Mouse (Mus musculus) G1E (cell line): ENCODE data around the gene Jag2. TPM values are rescaled to one million over a fixed set of nuclear protein-coding genes. Genes with fewer than 3 reads are reported as not detected.

Source experiments
- ATAC-seq: 2 replicates; pipeline ENCODE4 v1.8.0; 2016; ENCODE audit warnings: mild to moderate bottlenecking; ENCODE audit not compliant: insufficient number of reproducible peaks, poor library complexity, low FRiP score, severe bottlenecking; ENCODE audit errors: extremely low read depth
- DNase-seq: peaks from one replicate; pipeline ENCODE4 v3.0.0; 2012; ENCODE audit warnings: low spot score
- H3K27me3 ChIP-seq: 2 replicates; pipeline ENCODE4 v1.6.1; 2012; ENCODE audit warnings: mild to moderate bottlenecking, low read length, inconsistent platforms; ENCODE audit not compliant: insufficient read depth
- H3K36me3 ChIP-seq: replicated peaks from 2 replicates; pipeline ENCODE3; 2012; ENCODE audit warnings: mild to moderate bottlenecking, inconsistent platforms
- H3K4me1 ChIP-seq: 2 replicates; pipeline ENCODE4 v1.6.1; 2012; ENCODE audit warnings: low read depth, low read length, inconsistent platforms, mixed read lengths; ENCODE audit not compliant: insufficient read depth
- H3K4me3 ChIP-seq: 2 replicates; pipeline ENCODE4 v1.5.1; 2012; ENCODE audit warnings: low read depth, mild to moderate bottlenecking, inconsistent platforms, low read length, moderate library complexity, mixed read lengths
- H3K9me3 ChIP-seq: replicated peaks from 2 replicates; pipeline ENCODE4 v1.6.1; 2012; ENCODE audit warnings: inconsistent platforms
- CTCF ChIP-seq: IDR thresholded peaks from 2 replicates; pipeline ENCODE4 v1.5.1; 2012; ENCODE audit warnings: low read depth, low read length, inconsistent platforms, mixed read lengths
- GATA1 ChIP-seq: IDR thresholded peaks from 2 replicates; pipeline ENCODE4 v1.6.1; 2012; ENCODE audit warnings: borderline replicate concordance, low read length, inconsistent platforms, mixed read lengths
- GATA2 ChIP-seq: IDR thresholded peaks from 2 replicates; pipeline ENCODE4 v1.6.1; 2012; ENCODE audit warnings: low read depth, low read length, inconsistent platforms, borderline replicate concordance
- POLR2AphosphoS5 ChIP-seq: IDR thresholded peaks from 2 replicates; pipeline ENCODE4 v1.6.1; 2012; ENCODE audit warnings: low read depth, low read length, inconsistent platforms; ENCODE audit not compliant: insufficient replicate concordance
- TAL1 ChIP-seq: conservative IDR thresholded peaks from 2 replicates; pipeline ENCODE4 v1.6.1; 2012; ENCODE audit warnings: low read depth, low read length, inconsistent platforms, mixed read lengths
- polyA plus RNA-seq: library from polyadenylated mRNA; stranded (reverse); fragments of >175 nt; gene quantifications from 2 replicates; pipeline ENCODE4 v1.2.3, GENCODE M21; 2012
- total RNA-seq, 2 experiments: library from RNA; stranded (forward) in 1 of 2; stranded (reverse) in 1 of 2; fragments of 200-1000 nt in 1 of 2; fragments of >200 nt in 1 of 2; fragmentation: Nextera tagmentation in 1 of 2; gene quantifications; 2 replicates each; pipeline ENCODE4 v1.2.3; 2014 to 2017

Jag2 gene
- total and polyA plus RNA-seq, 3 experiments, result 0.44 to 1.8 (median 0.60) TPM

DNA sequence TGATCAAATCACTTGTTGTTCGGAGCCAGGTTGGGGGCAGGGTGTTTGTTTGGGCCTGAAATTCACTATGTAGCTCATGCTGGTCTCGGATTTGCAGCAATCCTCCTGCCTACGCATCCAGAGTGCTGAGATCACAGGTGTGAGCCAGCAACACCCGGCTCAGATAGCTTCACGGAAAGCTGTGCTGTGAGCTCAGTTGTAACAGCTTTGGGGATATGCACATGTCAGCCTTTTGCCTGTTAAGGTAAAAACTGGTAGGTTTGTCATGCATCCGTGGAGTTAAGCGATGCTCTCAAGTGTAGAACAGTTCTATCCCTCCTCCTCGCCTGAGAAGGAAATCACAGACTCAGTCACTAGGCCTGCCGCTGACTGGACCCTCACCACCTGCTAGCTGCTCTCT lies 28.9 kb downstream of the Jag2 start:
- TF ChIP-seq CTCF (no peak), GATA1 (no peak), POLR2AphosphoS5 (no peak), GATA2 (no peak), TAL1 (no peak)
- Histone ChIP-seq H3K36me3 (no peaks in the 10 kb centered on the region), H3K4me1 (no peaks in the 10 kb centered on the region), H3K27me3 (peaks cover 6% of the 10 kb centered on the region; the same call in 1 of the 2 replicates), H3K4me3 (no peak overlapping the region), H3K9me3 (no peaks in the 10 kb centered on the region)
- no peak for ATAC-seq
- no peak for DNase-seq

DNA sequence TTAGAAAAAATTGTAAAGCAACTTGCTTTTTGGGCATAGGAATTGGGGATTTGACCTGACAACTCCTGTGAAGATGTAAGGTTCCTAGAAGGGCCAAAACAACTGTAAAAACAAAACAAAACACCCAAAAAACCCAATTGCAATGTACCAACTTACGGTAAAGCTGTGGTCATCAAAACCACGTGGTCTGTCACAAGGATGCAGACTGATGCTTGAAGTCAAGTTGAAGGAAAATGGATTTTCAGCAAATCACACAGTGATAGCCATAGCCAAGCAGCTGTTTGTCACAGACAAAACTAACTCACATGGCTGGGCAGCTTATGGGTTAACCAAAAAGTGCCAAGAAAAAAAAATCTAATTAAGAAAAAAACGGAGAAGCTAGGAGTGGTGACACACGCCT lies 30.6 kb downstream of the Jag2 start:
- no peaks in the 10 kb centered on the region for H3K9me3 ChIP-seq

DNA sequence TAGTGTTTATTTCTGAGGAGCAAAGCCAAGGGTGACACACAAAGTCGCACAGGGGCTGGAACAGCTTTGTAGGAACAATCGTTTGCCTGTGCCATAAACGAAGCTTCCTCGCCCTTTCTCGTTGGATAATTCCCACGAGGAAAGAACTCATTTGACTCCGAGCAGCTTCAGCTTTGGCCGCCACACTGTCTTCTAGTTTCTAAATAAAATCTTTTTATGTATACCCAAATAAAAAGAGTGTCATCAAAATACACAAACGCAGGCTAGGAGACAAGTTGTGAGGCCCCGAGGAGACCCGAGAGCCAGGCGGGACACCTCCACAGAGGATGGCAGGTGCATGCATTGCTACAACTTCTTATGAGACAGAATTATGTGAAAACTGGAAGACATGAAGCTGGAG lies 31.2 kb downstream of the Jag2 start:
- DNase-seq (no peak), ATAC-seq (no peak)
- Histone ChIP-seq H3K4me3 (no peak overlapping the region), H3K4me1 (no peaks in the 10 kb centered on the region), H3K9me3 (no peaks in the 10 kb centered on the region), H3K27me3 (peaks cover 11% of the 10 kb centered on the region), H3K36me3 (no peaks in the 10 kb centered on the region)
- TF ChIP-seq GATA1 (no peak), GATA2 (no peak), TAL1 (no peak), CTCF (no peak)

More for the DNA sequence above, 30.6 kb downstream of the Jag2 start:
- DNase-seq (no peak), ATAC-seq (no peak)
- H3K27me3 ChIP-seq, result peaks cover 11% of the 10 kb centered on the region
- no peak overlapping the region for H3K4me3 ChIP-seq
- TF ChIP-seq GATA2 (no peak), CTCF (no peak), TAL1 (no peak), GATA1 (no peak), POLR2AphosphoS5 (no peak)
- H3K36me3 ChIP-seq, result no peaks in the 10 kb centered on the region
- H3K4me1 ChIP-seq, result no peaks in the 10 kb centered on the region

DNA sequence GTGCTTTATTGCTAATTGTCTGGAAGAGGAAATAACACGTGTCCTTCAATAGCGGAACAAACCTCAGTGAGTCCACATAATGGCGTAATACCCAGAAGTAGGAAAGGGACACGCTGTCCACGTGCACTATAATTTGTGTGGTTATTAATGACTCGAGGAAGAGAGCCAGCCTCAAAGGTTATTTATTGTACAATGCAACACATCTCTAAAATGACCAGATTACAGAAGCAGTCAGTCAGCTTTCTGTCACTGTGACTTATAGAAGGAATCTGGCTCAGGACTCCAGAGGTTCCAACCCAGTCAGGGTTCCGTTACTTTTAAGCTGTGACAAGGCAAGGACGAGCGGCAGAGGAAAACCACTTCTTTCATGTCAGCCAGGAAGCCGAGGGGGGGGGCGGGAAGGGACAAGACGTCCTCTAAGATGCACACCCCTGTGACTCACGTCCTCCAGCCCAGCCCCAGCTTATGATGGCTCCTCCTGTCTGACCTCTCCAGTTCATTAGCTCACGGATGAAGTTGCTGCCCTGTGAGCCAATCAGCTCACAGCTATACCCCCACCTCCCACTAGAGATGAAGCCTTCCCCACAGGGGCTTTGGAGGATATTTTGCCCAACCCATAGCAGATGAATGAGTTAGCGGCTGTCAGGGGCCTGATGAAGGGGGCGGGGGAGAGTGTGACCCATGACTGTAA lies 31.9 kb downstream of the Jag2 start:
- ATAC-seq, result no peak
- no peaks in the 10 kb centered on the region for H3K36me3 ChIP-seq
- peaks cover 15% of the 10 kb centered on the region for H3K27me3 ChIP-seq
- no peaks in the 10 kb centered on the region for H3K9me3 ChIP-seq
- no peak for DNase-seq
- H3K4me1 ChIP-seq, result no peaks in the 10 kb centered on the region
- TF ChIP-seq GATA2, result no peak
- TF ChIP-seq GATA1, result no peak
- TF ChIP-seq TAL1, result no peak
- no peak for TF ChIP-seq CTCF
- TF ChIP-seq POLR2AphosphoS5, result no peak
- no peak overlapping the region for H3K4me3 ChIP-seq

DNA sequence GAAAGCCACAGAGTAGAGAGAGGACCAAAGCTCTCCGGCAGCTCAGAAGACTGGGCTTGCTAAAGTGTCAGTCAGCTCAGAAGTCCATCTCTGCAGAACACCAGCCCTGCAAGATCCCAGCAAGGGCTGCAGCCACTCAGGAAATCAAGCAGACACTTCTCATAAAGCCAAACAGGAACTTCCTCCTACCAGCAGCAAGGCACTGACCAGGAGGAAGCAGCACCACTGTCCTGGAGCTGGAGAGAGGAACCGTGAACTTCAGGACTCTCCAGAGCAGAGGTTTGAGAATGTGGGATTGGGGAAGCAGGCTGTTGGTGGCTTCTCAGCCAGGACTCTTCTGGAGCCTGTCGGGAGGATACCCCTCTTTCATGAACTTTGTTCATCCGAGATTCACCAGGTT lies 34.6 kb downstream of the Jag2 start:
- Histone ChIP-seq H3K36me3 (no peaks in the 10 kb centered on the region), H3K9me3 (no peaks in the 10 kb centered on the region), H3K4me1 (no peaks in the 10 kb centered on the region), H3K4me3 (no peak overlapping the region), H3K27me3 (peaks cover 15% of the 10 kb centered on the region)
- DNase-seq, result no peak
- ATAC-seq, result no peak
- TF ChIP-seq CTCF (no peak), GATA1 (no peak), GATA2 (no peak), POLR2AphosphoS5 (no peak), TAL1 (no peak)

DNA sequence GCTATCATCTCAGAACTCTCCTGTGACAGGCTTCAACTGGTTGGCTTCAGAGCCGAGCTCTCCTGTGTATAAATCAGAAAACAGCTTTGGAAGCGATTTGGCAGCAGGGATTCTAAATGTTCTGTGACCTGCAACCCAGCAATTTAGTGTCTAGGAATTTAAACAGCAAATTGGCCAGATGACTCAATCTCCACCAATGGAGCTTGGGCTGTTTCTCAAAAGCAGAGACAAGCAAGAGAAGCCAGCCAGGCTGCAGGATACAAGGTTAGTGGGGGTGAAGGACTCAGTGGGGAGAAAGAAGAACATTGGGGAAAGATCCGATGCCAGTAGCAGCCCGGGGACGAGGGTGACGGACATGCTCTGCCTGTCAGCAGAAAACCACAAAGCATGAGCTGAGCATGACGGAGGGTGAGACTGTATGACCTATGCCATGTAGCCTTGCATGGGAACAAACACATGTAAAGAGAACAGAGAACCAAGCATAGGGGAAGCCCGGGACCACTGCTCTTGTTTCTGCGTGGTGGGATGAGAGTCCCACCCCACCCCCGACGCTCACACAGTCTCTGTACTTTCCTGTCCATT lies 35.2 kb downstream of the Jag2 start:
- Histone ChIP-seq H3K4me1 (no peaks in the 10 kb centered on the region), H3K4me3 (no peak overlapping the region), H3K27me3 (peaks cover 15% of the 10 kb centered on the region), H3K36me3 (no peaks in the 10 kb centered on the region), H3K9me3 (no peaks in the 10 kb centered on the region)
- no peak for TF ChIP-seq CTCF
- no peak for TF ChIP-seq GATA1
- TF ChIP-seq GATA2, result no peak
- TF ChIP-seq POLR2AphosphoS5, result no peak
- TF ChIP-seq TAL1, result no peak
- DNase-seq (no peak), ATAC-seq (no peak)

DNA sequence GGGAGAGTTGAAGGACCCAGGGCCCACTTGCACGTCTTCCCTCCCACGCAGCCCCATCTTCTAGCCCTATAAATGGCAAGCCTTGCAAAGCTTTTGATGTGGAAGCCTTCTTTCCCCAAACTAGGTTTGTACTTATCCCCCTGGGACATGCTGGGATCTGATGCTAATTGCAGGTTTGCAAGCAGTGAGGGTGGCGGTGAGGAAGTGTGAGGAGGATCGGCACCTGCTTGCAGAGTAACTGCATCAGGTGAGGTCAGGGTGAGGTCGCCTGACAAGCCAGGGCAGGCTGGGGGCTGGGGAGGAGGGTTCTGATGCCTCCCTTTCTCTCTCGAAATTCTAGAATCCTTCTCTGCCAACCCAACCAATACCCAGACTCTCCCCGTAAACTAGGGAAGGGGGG lies 44.1 kb downstream of the Jag2 start:
- no peak for ATAC-seq

More for the DNA sequence above, 44.1 kb downstream of the Jag2 start:
- Histone ChIP-seq H3K4me3 (no peak overlapping the region), H3K4me1 (no peaks in the 10 kb centered on the region), H3K9me3 (no peaks in the 10 kb centered on the region), H3K27me3 (peaks cover 2% of the 10 kb centered on the region; the same call in 1 of the 2 replicates), H3K36me3 (no peaks in the 10 kb centered on the region)
- no peak for DNase-seq
- no peak for TF ChIP-seq TAL1
- no peak for TF ChIP-seq GATA1
- no peak for TF ChIP-seq GATA2
- no peak for TF ChIP-seq POLR2AphosphoS5
- no peak for TF ChIP-seq CTCF
